Comparison of ENCODE assay signal across 30 mouse cellular contexts in genomic region chr12:72324210-72324871, GRCm38 (mm10).
DNase-seq lines count a peak whose midpoint lies in the region; ATAC-seq and TF ChIP-seq lines count a peak whose summit lies in the region.
"Had no signal": no experiment of that assay in that cellular context is flagged by ENCODE, and none has a peak within 500 bp of the region (broad histone marks: within the 10 kb centered on the region; RNA-seq: fewer than 3 reads in every experiment).

No protein-coding gene starts in this region.

- no peak for TF ChIP-seq CTCF in kidney, postnatal 0 days (IDR thresholded peaks at IDR 0.05; ENCODE audit: low read depth)

- H3K4me2 ChIP-seq in kidney, postnatal 0 days (ENCODE audit: low read length), result no peak overlapping the region
- H3K4me2 ChIP-seq: embryonic facial prominence, embryonic 15.5 days; forebrain, embryonic 12.5 days; hindbrain, embryonic 12.5 days; limb, embryonic 15.5 days; liver, embryonic 13.5 days; midbrain, embryonic 12.5 days; neural tube, embryonic 13.5 days; stomach, embryonic 15.5 days had no signal

- WGBS in kidney, postnatal 0 days, result 59% methylated on average over 10 of the region's 10 CpGs

- H3K4me3 ChIP-seq in kidney, postnatal 0 days (replicated peaks; ENCODE audit: low read depth, low read length), result no peak overlapping the region
- H3K4me3 ChIP-seq: embryonic facial prominence, embryonic 15.5 days; forebrain, embryonic 12.5 days; hindbrain, embryonic 12.5 days; layer of hippocampus, adult 2 months; limb, embryonic 10.5 days; limb, embryonic 15.5 days; liver, embryonic 13.5 days; megakaryocyte, embryonic 14.5 days; midbrain, embryonic 12.5 days; neural tube, embryonic 13.5 days; stomach, embryonic 15.5 days had no signal

- no peaks in the 10 kb centered on the region for H3K27me3 ChIP-seq in kidney, postnatal 0 days (ENCODE audit: insufficient read depth, low read length)
- H3K27me3 ChIP-seq: CH12.LX; embryonic facial prominence, embryonic 15.5 days; forebrain, embryonic 12.5 days; hindbrain, embryonic 12.5 days; limb, embryonic 15.5 days; liver, embryonic 13.5 days; megakaryocyte, embryonic 14.5 days; midbrain, embryonic 12.5 days; neural tube, embryonic 13.5 days; stomach, embryonic 15.5 days had no signal

- peak; percentile 45 for DNase-seq in kidney, postnatal 0 days (ENCODE audit: low spot score)
- DNase-seq in kidney, adult 8-10 months, result no peak
- peak; percentile 21 for DNase-seq in retina, postnatal 1 day
- DNase-seq in retina, embryonic 14.5 days (ENCODE audit: low spot score), result no peak
- DNase-seq in lung, postnatal 10 days, result peak; percentile 36
- no peak for DNase-seq in thymus, adult 18-20 months
- DNase-seq in adrenal gland, adult 18-20 months (ENCODE audit: low spot score in 2 of 2), result no peak
- DNase-seq: adrenal gland, postnatal 25 days; cerebellum, adult 11-12 months; cerebellum, adult 9-11 months; forebrain, postnatal 0 days; gastrocnemius, postnatal 10 days; heart, postnatal 14 days; kidney, postnatal 36 days; layer of hippocampus, postnatal 36 days; liver, embryonic 13.5 days; right cerebral cortex, postnatal 25 days; thymus, postnatal 25 days had no signal

- H3K36me3 ChIP-seq in kidney, postnatal 0 days (ENCODE audit: insufficient read depth, low read length), result no peaks in the 10 kb centered on the region
- H3K36me3 ChIP-seq: embryonic facial prominence, embryonic 15.5 days; forebrain, embryonic 12.5 days; hindbrain, embryonic 12.5 days; limb, embryonic 10.5 days; limb, embryonic 15.5 days; liver, embryonic 13.5 days; midbrain, embryonic 12.5 days; neural tube, embryonic 13.5 days; stomach, embryonic 15.5 days had no signal

- no peaks in the 10 kb centered on the region for H3K9me3 ChIP-seq in kidney, postnatal 0 days (replicated peaks; ENCODE audit: low read length)
- H3K9me3 ChIP-seq: embryonic facial prominence, embryonic 15.5 days; forebrain, embryonic 12.5 days; hindbrain, embryonic 12.5 days; limb, embryonic 10.5 days; limb, embryonic 15.5 days; liver, embryonic 13.5 days; megakaryocyte, embryonic 14.5 days; midbrain, embryonic 12.5 days; neural tube, embryonic 13.5 days; stomach, embryonic 15.5 days had no signal

- H3K4me1 ChIP-seq in kidney, postnatal 0 days (replicated peaks; ENCODE audit: insufficient read depth, low read length), result no peaks in the 10 kb centered on the region
- H3K4me1 ChIP-seq: embryonic facial prominence, embryonic 15.5 days; forebrain, embryonic 12.5 days; limb, embryonic 15.5 days; megakaryocyte, embryonic 14.5 days; midbrain, embryonic 12.5 days had no signal

- no peak for ATAC-seq in kidney, postnatal 0 days (replicated peaks; ENCODE audit: low FRiP score, low read depth)
- ATAC-seq: forebrain, postnatal 0 days; intestine, embryonic 16.5 days had no signal

- H3K27ac ChIP-seq in kidney, postnatal 0 days, result no peak overlapping the region
- H3K27ac ChIP-seq: embryonic facial prominence, embryonic 15.5 days; forebrain, embryonic 12.5 days; hindbrain, embryonic 12.5 days; layer of hippocampus, adult 2 months; limb, embryonic 10.5 days; limb, embryonic 15.5 days; liver, embryonic 13.5 days; midbrain, embryonic 12.5 days; neural tube, embryonic 13.5 days; stomach, embryonic 15.5 days had no signal

- H3K9ac ChIP-seq in kidney, postnatal 0 days (ENCODE audit: low read depth, low read length), result no peak overlapping the region
- H3K9ac ChIP-seq: embryonic facial prominence, embryonic 15.5 days; forebrain, embryonic 12.5 days; forebrain, postnatal 0 days; hindbrain, embryonic 12.5 days; limb, embryonic 15.5 days; liver, embryonic 13.5 days; midbrain, embryonic 12.5 days; neural tube, embryonic 13.5 days; stomach, embryonic 15.5 days had no signal

Comparison
In these comparisons a context has a peak if more than half of its experiments do, and no peak if none do; other contexts are left out.
1. DNase-seq: peak in kidney, postnatal 0 days (single experiment), retina, postnatal 1 day (single experiment) and lung, postnatal 10 days (single experiment); none in kidney, adult 8-10 months (0 of 2), retina, embryonic 14.5 days (single experiment), thymus, adult 18-20 months (0 of 2) and adrenal gland, adult 18-20 months (0 of 2).